8 mouse cellular contexts compared by ENCODE assay signal in the genomic region with DNA sequence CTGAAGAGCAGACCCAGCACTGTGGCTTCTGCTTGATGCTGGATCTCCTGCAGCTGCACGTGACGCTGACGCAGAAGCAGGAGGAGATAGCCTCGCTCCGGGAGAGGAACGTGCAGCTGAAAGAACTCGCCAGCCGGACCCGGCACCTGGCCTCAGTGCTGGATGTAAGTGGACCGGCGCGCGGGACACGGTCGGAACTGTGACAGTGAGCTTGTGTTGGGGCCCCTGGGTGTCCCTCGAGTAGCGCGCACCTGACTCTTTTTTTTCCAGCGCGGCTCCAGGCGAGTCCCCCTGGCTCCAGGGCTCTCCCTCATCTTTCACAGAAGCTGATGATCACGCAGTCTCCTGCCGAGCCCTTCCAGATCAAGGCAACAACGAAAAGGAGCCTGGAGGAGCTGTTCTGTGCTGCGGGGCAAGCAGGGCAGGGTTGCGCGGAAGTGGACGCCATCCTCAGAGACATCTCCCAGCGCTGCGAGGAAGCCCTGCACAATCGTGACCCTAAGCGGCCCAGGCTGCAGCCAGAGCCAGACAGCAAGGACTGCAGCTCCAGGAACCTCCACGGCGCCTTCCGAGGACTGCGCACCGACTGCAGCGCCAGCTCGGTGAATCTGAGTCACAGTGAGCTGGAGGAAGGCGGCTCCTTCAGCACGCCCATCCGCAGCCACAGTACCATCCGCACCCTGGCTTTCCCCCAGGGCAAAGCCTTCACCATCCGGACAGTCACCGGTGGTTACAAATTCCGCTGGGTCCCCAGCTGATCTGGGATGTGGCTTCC. TPM values are rescaled to one million over a fixed set of nuclear protein-coding genes. Genes with fewer than 3 reads are reported as not detected.
DNase-seq lines count a peak whose midpoint lies in the region; ATAC-seq and TF ChIP-seq lines count a peak whose summit lies in the region.

No protein-coding gene starts in this region.

- no peak for TF ChIP-seq CTCF in cerebellum, adult 2 months (IDR thresholded peaks at IDR 0.05; ENCODE audit: borderline replicate concordance, insufficient read depth, low read depth, low read length)

- H3K36me3 ChIP-seq in heart, embryonic 13.5 days: no peaks in the 10 kb centered on the region
- no peaks in the 10 kb centered on the region for H3K36me3 ChIP-seq in stomach, embryonic 14.5 days (ENCODE audit: control insufficient read depth, insufficient read depth, low read length)

- peak; percentile 20 to 45 for DNase-seq in cerebellum, adult 2 months
- DNase-seq in cerebellum, adult 11 months: no peak
- DNase-seq in urinary bladder, adult 2 months (ENCODE audit: low spot score): peak; percentile 38
- no peak for DNase-seq in urinary bladder, postnatal 10 days (ENCODE audit: low spot score)
- DNase-seq in left cerebral cortex, adult 18-20 months (ENCODE audit: low spot score in 2 of 2): peak; percentile 58 to 69

- no peak for ATAC-seq in heart, embryonic 13.5 days (ENCODE audit: extremely low read depth, insufficient number of reproducible peaks, low FRiP score, low TSS enrichment)
- ATAC-seq in megakaryocyte-erythroid progenitor cell, adult 5-6 weeks (replicated peaks; ENCODE audit: low FRiP score, low TSS enrichment, poor library complexity, severe bottlenecking): peak; percentile 19; the same call in 1 of the 2 replicates
- ATAC-seq in stomach, embryonic 14.5 days (ENCODE audit: insufficient number of reproducible peaks, insufficient read depth, low FRiP score, low read depth): no peak; the same call in 1 of the 2 replicates

- no peak overlapping the region for H3K27ac ChIP-seq in cerebellum, adult 2 months (ENCODE audit: insufficient read depth, low read length)
- H3K27ac ChIP-seq in heart, embryonic 13.5 days (replicated peaks): no peak overlapping the region
- H3K27ac ChIP-seq in stomach, embryonic 14.5 days (ENCODE audit: low read length): no peak overlapping the region

- peak overlapping the region; percentile 90 for H3K4me2 ChIP-seq in heart, embryonic 13.5 days
- peak overlapping the region; percentile 88 for H3K4me2 ChIP-seq in stomach, embryonic 14.5 days (replicated peaks; ENCODE audit: low read depth, low read length)

- H3K4me1 ChIP-seq in cerebellum, adult 2 months (ENCODE audit: control insufficient read depth, insufficient read depth, low read length): no peaks in the 10 kb centered on the region
- H3K4me1 ChIP-seq in heart, embryonic 13.5 days: peaks cover 19% of the 10 kb centered on the region
- H3K4me1 ChIP-seq in stomach, embryonic 14.5 days (ENCODE audit: control insufficient read depth, insufficient read depth, low read length): peaks cover 8% of the 10 kb centered on the region; the same call in 1 of the 2 replicates

- under 1% methylated on average over 46 of the region's 46 CpGs for WGBS in cerebellum, adult 2 months
- under 1% methylated on average over 46 of the region's 46 CpGs for WGBS in heart, embryonic 13.5 days
- under 1% methylated on average over 46 of the region's 46 CpGs for WGBS in stomach, embryonic 14.5 days

- peak overlapping the region; percentile 28 for H3K4me3 ChIP-seq in cerebellum, adult 2 months (replicated peaks; ENCODE audit: insufficient read depth, low read depth, low read length)
- peak overlapping the region; percentile 54 for H3K4me3 ChIP-seq in heart, embryonic 13.5 days
- H3K4me3 ChIP-seq in stomach, embryonic 14.5 days (ENCODE audit: low read depth, low read length): peak overlapping the region; percentile 39

- H3K27me3 ChIP-seq in cerebellum, adult 2 months (ENCODE audit: control insufficient read depth, insufficient read depth, low read length): peaks cover 5% of the 10 kb centered on the region; the same call in 1 of the 2 replicates
- H3K27me3 ChIP-seq in heart, embryonic 13.5 days (replicated peaks): peaks cover 90% of the 10 kb centered on the region
- peaks cover 42% of the 10 kb centered on the region for H3K27me3 ChIP-seq in stomach, embryonic 14.5 days (ENCODE audit: control insufficient read depth, insufficient read depth, low read length)

- no peaks in the 10 kb centered on the region for H3K9me3 ChIP-seq in heart, embryonic 13.5 days
- H3K9me3 ChIP-seq in stomach, embryonic 14.5 days (ENCODE audit: control insufficient read depth, low read depth, low read length): no peaks in the 10 kb centered on the region

- TF ChIP-seq POLR2A in cerebellum, adult 2 months (IDR thresholded peaks at IDR 0.05; ENCODE audit: borderline replicate concordance, insufficient read depth, low read length): no peak

- H3K9ac ChIP-seq in heart, embryonic 13.5 days: peak overlapping the region; percentile 12
- H3K9ac ChIP-seq in stomach, embryonic 14.5 days (replicated peaks; ENCODE audit: low read depth, low read length): peak overlapping the region; percentile 33; the same call in 1 of the 2 replicates

RNA-seq across cellular contexts. Expression of gene Mcidas, which starts 5.0 kb away (rescaled TPM):
- polyA plus RNA-seq in cerebellum, adult 2 months (2012; rRNA removed): 0.05 and 0.07 TPM in 2 replicates
- polyA plus RNA-seq in urinary bladder, adult 2 months (2012; rRNA removed): 0.14 and 0.25 TPM in 2 replicates
- polyA plus RNA-seq in heart, embryonic 13.5 days (2015; fragmentation: Nextera tagmentation; extraction: Ambion mirVana): not detected in 2 replicates
- total RNA-seq in left cerebral cortex, adult 18-20 months (2021): under 1 TPM; 0.30 to 0.45 TPM
- not detected in 2 replicates for total RNA-seq in megakaryocyte-erythroid progenitor cell, adult 5-6 weeks (2014; fragmentation: Nextera tagmentation)
- not detected in 2 replicates for total RNA-seq in megakaryocyte-erythroid progenitor cell, adult 5-6 weeks (2017)
- 0.17 TPM in 2 replicates for polyA plus RNA-seq in stomach, embryonic 14.5 days (2014; fragmentation: Nextera tagmentation; extraction: Ambion mirVana)

RNA-seq across cellular contexts. Expression of gene Ccno, which starts 11.0 kb away (rescaled TPM):
- 0.76 and 0.82 TPM in 2 replicates for polyA plus RNA-seq in cerebellum, adult 2 months (2012; rRNA removed)
- 0.57 and 0.67 TPM in 2 replicates for polyA plus RNA-seq in urinary bladder, adult 2 months (2012; rRNA removed)
- polyA plus RNA-seq in heart, embryonic 13.5 days (2015; fragmentation: Nextera tagmentation; extraction: Ambion mirVana): 0.20 and 0.24 TPM in 2 replicates
- 1 to 10 TPM; 1.4 to 1.9 TPM for total RNA-seq in left cerebral cortex, adult 18-20 months (2021)
- total RNA-seq in megakaryocyte-erythroid progenitor cell, adult 5-6 weeks (2014; fragmentation: Nextera tagmentation): not detected in 2 replicates
- total RNA-seq in megakaryocyte-erythroid progenitor cell, adult 5-6 weeks (2017): 3.2 TPM in 1 of 2 replicates, not detected in the other
- 0.35 and 0.67 TPM in 2 replicates for polyA plus RNA-seq in stomach, embryonic 14.5 days (2014; fragmentation: Nextera tagmentation; extraction: Ambion mirVana)

RNA-seq across cellular contexts. Expression of gene Cdc20b, which starts 36.3 kb away (rescaled TPM):
- polyA plus RNA-seq in cerebellum, adult 2 months (2012; rRNA removed): 0.14 TPM in 1 of 2 replicates, not detected in the other
- not detected in 2 replicates for polyA plus RNA-seq in urinary bladder, adult 2 months (2012; rRNA removed)
- polyA plus RNA-seq in heart, embryonic 13.5 days (2015; fragmentation: Nextera tagmentation; extraction: Ambion mirVana): not detected in 2 replicates
- total RNA-seq in left cerebral cortex, adult 18-20 months (2021): not detected
- not detected in 2 replicates for total RNA-seq in megakaryocyte-erythroid progenitor cell, adult 5-6 weeks (2014; fragmentation: Nextera tagmentation)
- total RNA-seq in megakaryocyte-erythroid progenitor cell, adult 5-6 weeks (2017): not detected in 2 replicates
- not detected in 2 replicates for polyA plus RNA-seq in stomach, embryonic 14.5 days (2014; fragmentation: Nextera tagmentation; extraction: Ambion mirVana)

RNA-seq across cellular contexts. Expression of gene Gpx8, which starts 47.6 kb away (rescaled TPM):
- 7.8 and 9.5 TPM in 2 replicates for polyA plus RNA-seq in cerebellum, adult 2 months (2012; rRNA removed)
- 105 and 114 TPM in 2 replicates for polyA plus RNA-seq in urinary bladder, adult 2 months (2012; rRNA removed)
- polyA plus RNA-seq in heart, embryonic 13.5 days (2015; fragmentation: Nextera tagmentation; extraction: Ambion mirVana): 134 and 143 TPM in 2 replicates
- total RNA-seq in left cerebral cortex, adult 18-20 months (2021): 1 to 10 TPM; 5.2 to 6.0 TPM
- not detected in 2 replicates for total RNA-seq in megakaryocyte-erythroid progenitor cell, adult 5-6 weeks (2014; fragmentation: Nextera tagmentation)
- total RNA-seq in megakaryocyte-erythroid progenitor cell, adult 5-6 weeks (2017): not detected in 2 replicates
- 164 and 166 TPM in 2 replicates for polyA plus RNA-seq in stomach, embryonic 14.5 days (2014; fragmentation: Nextera tagmentation; extraction: Ambion mirVana)

Comparison
In these comparisons a context has a peak if more than half of its experiments do, and no peak if none do; other contexts are left out.
1. DNase-seq: peak in cerebellum, adult 2 months (2 of 2), urinary bladder, adult 2 months (single experiment) and left cerebral cortex, adult 18-20 months (2 of 2); none in cerebellum, adult 11 months (single experiment) and urinary bladder, postnatal 10 days (single experiment).
2. Peak in every context shown above with its lines, with median percentiles within 50 percentile points of each other: H3K4me3 ChIP-seq.